Mouse (Mus musculus) heart, postnatal 4 days (tissue): Measurements from ENCODE around the gene 1700066M21Rik. TPM values are rescaled to one million over a fixed set of nuclear protein-coding genes. Genes with fewer than 3 reads are reported as not detected.

ENCODE experiments used
- DNase-seq: peaks from one replicate; pipeline ENCODE4 v3.0.0; 2021
- total RNA-seq, 2 experiments: library from RNA; stranded (reverse); gene quantifications; 2 replicates each; pipeline ENCODE4 v1.2.3; 2021

The 1700066M21Rik gene
- total RNA-seq, 2 experiments from 2014 or later: 4.1 to 5.8 TPM

DNA sequence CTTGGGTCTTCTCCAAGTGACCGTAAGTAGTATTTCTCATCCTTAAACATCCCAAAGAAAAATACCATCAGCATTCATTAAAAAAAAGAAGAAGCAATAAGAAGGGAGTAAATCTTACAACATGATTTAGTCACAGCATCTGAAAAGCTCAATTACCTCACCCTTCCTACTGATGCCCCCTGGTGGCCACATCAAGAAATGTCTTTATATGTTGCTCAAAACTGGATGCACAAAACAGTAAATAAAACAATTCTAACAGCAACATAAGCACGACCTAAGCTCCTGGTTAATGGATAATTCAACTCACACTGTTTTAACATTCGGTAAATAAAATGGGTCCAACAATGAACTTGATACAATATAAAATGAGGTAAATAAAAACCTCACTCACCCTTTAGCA is 16.6 kb downstream of the 1700066M21Rik start:
- DNase-seq: peak; percentile 62

DNA sequence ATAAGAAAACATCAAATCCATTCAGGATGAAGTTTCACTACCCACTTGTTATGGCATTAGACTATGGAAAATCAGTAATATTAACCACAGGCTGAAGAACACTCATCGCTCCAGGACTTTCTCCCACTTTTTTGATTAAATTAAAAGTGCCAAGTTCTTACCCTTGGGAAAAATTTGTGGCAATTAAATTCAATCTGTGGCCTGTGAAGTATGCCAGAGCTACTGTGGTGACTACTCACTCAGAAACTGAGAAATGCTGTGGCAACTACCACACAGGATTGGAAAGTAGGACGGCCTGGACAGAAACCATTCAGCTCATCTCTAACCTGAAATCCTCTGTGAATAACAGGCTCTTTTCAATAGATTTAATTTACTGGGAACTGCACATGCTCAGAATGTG is 22.9 kb downstream of the 1700066M21Rik start:
- DNase-seq: no peak

DNA sequence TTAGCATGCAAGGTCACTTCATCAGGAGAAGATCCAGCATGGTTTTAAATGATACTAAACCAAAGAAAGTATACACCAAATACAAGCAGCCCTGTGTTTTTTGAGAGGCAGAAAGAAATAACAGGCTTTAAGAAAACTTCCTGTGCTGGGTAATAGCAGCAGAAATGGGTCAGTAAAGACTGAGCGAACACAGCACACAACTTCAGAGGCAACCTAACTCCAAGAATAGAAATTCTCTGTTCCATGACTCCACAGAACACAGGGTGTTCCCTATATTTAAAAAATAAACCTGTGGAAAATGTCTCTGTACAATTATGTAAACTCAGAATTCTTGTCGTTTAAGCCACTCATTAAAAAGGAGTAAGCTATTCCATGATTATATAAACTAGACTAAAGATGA is 23.5 kb downstream of the 1700066M21Rik start:
- DNase-seq: no peak

- DNase-seq: no peak
Observed at GRCm38 (mm10) chr1:57402116-57402515, 24.7 kb downstream of the 1700066M21Rik start.

DNA sequence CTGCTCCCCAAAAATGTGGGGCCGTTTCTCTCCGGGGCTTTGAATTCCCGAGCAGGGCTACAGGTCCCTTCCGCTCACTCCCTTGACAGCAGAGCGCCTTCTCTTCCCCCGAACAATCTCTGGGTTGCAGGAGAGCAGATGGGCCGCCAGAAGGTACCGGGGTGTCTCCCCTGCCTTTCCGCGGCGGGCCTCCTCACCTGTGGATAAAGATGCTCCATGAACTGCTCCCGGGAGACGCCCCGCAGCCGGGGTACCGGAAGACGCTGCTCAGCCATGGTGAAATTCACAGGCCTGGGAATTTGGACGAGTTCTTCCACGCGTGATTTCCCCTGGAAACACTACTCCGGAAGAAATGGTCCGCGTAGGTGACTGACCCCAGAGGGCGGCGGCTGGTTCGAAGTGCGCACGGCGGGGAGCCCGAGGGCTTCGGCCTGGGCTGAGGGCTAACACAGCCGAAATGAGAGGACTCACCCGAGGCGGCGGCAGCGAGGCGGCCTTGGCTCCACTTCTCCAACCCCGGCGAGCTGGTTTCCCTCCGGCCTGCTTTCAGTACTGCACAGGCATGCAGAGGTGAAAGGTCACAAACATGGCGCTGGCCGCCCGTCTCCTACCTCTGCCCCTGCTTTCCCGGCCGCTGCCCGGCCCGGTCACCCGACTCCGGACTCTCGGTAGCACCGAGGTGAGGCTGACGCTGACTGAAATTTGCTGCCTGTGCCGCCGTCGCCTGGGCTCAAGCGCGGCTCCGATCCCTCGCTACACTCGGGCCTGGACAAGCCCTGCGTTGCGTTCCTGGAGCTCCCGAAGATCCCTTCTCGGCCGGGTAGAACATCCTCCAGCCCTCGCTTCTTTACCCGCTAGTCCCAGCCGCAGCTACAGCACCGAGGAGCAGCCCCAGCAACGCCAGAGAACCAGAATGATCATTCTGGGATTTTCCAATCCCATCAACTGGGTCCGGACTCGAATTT is 29.0 kb downstream of the 1700066M21Rik start, which contains the start of the genes Maip1 and Tyw5:
Gene Maip1 (plus strand): TSS at position 142 of the 965 bp plus-strand sequence.
Gene Tyw5 (minus strand): TSS at position 915 of the 965 bp plus-strand sequence.
- DNase-seq: peak; percentile 85

- no peak for DNase-seq
Observed at GRCm38 (mm10) chr1:57408994-57409393, 31.6 kb downstream of the 1700066M21Rik start.

DNA sequence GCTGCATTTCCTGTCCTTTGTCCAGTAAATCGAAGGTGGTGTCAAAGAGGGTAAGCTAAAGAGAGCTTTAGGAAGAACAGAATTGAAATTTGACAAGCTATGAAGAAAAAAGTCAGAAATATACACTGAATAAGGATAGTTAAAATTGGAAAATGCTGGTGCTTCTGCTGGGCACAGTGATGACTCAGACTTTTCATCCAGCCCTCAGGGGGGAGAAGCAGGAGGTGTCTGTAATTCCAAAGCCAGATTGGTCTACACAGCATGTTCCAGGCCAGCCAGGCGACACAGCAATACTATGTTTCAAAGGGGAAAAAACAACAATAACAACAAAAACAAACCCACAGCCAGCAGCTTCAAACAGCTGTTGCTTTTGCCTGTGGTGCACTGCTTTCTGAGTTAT is 36.0 kb downstream of the 1700066M21Rik start:
- no peak for DNase-seq

- DNase-seq: no peak
Observed at GRCm38 (mm10) chr1:57423696-57424095, 46.3 kb downstream of the 1700066M21Rik start.

GRCm38 (mm10) chr1:57428368-57429308 is 51.2 kb downstream of the 1700066M21Rik start:
- peak; percentile 92 for DNase-seq

- DNase-seq: peak; percentile 32
Observed at GRCm38 (mm10) chr1:57429786-57430483, 52.5 kb downstream of the 1700066M21Rik start.

GRCm38 (mm10) chr1:57433141-57433540 is 55.7 kb downstream of the 1700066M21Rik start:
- DNase-seq: no peak

Other genes starting within 250 kb of the 1700066M21Rik start
- 10 to 100 TPM; 14.1 to 14.9 TPM for gene Maip1, start 28.7 kb downstream of the 1700066M21Rik start, total RNA-seq
- gene Tyw5, start 29.5 kb downstream of the 1700066M21Rik start, total RNA-seq: 1 to 10 TPM; 8.5 to 8.6 TPM